Mouse (Mus musculus) lung, embryonic 14.5 days (tissue): Measurements from ENCODE around the gene Upf2. TPM values are rescaled to one million over a fixed set of nuclear protein-coding genes. Genes with fewer than 3 reads are reported as not detected.
"Not testable (repeated sequence)": the region's sequence is repeated elsewhere in the genome, so short reads cannot be mapped to it uniquely, and the experiment has no call there.

Experiments
- ATAC-seq: fragments of 200-750 bp; cut with Nextera tagmentation; 2 replicates; pipeline ENCODE4 v1.8.0; 2017; ENCODE audit warnings: mild to moderate bottlenecking, moderate TSS enrichment, moderate library complexity; ENCODE audit not compliant: insufficient read depth
- DNase-seq: peaks from one replicate; pipeline ENCODE4 v3.0.0-alpha.2; 2015
- H3K27ac ChIP-seq: fragments of 300-500 bp; sonication (generic); 2 replicates; pipeline ENCODE4 v1.5.1; 2014; ENCODE audit warnings: low read depth, mild to moderate bottlenecking, moderate library complexity
- H3K27me3 ChIP-seq: fragments of 300-500 bp; sonication (generic); 2 replicates; pipeline ENCODE4 v1.6.1; 2014; ENCODE audit warnings: low read length, control low read depth; ENCODE audit not compliant: insufficient read depth
- H3K36me3 ChIP-seq: fragments of 300-500 bp; sonication (generic); 2 replicates; pipeline ENCODE4 v1.6.1; 2014; ENCODE audit warnings: control low read depth; ENCODE audit not compliant: insufficient read depth
- H3K4me1 ChIP-seq: fragments of 300-500 bp; sonication (generic); 2 replicates; pipeline ENCODE4 v1.6.1; 2014; ENCODE audit warnings: antibody characterized with exemption, control low read depth; ENCODE audit not compliant: insufficient read depth
- H3K4me2 ChIP-seq: fragments of 300-500 bp; sonication (generic); 2 replicates; pipeline ENCODE4 v1.6.1; 2014; ENCODE audit warnings: mild to moderate bottlenecking
- H3K4me3 ChIP-seq: fragments of 300-500 bp; sonication (generic); 2 replicates; pipeline ENCODE4 v1.5.1; 2014; ENCODE audit warnings: low read depth, low read length
- H3K9ac ChIP-seq: fragments of 300-500 bp; sonication (generic); 2 replicates; pipeline ENCODE4 v1.6.1; 2014
- H3K9me3 ChIP-seq: fragments of 300-500 bp; sonication (generic); 2 replicates; pipeline ENCODE4 v1.6.1; 2016; ENCODE audit warnings: low read depth, low read length, control low read depth
- CTCF ChIP-seq: IDR thresholded peaks from 2 replicates; pipeline ENCODE4 v1.5.1; 2016; ENCODE audit warnings: antibody characterized with exemption, low read depth
- WGBS: fragments of 180-500 bp; shearing (Covaris S2); extraction: QIAGEN DNeasy Blood & Tissue Kit; methylation state at CpG from one replicate; pipeline ENCODE4 v1.1.7; 2014; 5-methylcytosine and 5-hydroxymethylcytosine counted together
- polyA plus RNA-seq: library from polyadenylated mRNA; unstranded; fragments of >200 nt; fragmentation: Nextera tagmentation; extraction: Ambion mirVana; gene quantifications from 2 replicates; pipeline ENCODE4 v1.2.1, GENCODE M21; 2014

Gene Upf2
- polyA plus RNA-seq, 1 experiment from 2014 or later, result 11.7 TPM

GRCm38 (mm10) chr2:5977532-5977931 is 26.3 kb downstream of the Upf2 start:
- DNase-seq, result no peak
- Histone ChIP-seq H3K9me3 (no peaks in the 10 kb centered on the region), H3K27ac (no peak overlapping the region), H3K27me3 (no peaks in the 10 kb centered on the region), H3K9ac (no peak overlapping the region), H3K4me2 (no peak overlapping the region), H3K4me1 (no peaks in the 10 kb centered on the region), H3K36me3 (peaks cover 51% of the 10 kb centered on the region), H3K4me3 (no peak overlapping the region)
- ATAC-seq, result no peak
- 85% methylated on average over 4 of the region's 4 CpGs for WGBS
- TF ChIP-seq CTCF, result no peak

- Histone ChIP-seq H3K4me1 (no peaks in the 10 kb centered on the region), H3K27ac (no peak overlapping the region), H3K4me3 (no peak overlapping the region), H3K4me2 (no peak overlapping the region), H3K27me3 (no peaks in the 10 kb centered on the region), H3K36me3 (peaks cover 26% of the 10 kb centered on the region), H3K9me3 (no peaks in the 10 kb centered on the region), H3K9ac (no peak overlapping the region)
- WGBS, result 20% methylated on average over 5 of the region's 5 CpGs
- DNase-seq (peak; percentile 90), ATAC-seq (no peak)
- peak; percentile 61 for TF ChIP-seq CTCF
These were observed 44.3 kb downstream of the Upf2 start for GRCm38 (mm10) chr2:5995538-5995937.

- H3K4me1 ChIP-seq, result no peaks in the 10 kb centered on the region
- no peaks in the 10 kb centered on the region for H3K27me3 ChIP-seq
- no peak for TF ChIP-seq CTCF
- H3K9ac ChIP-seq, result no peak overlapping the region
- no peak for DNase-seq
- no peaks in the 10 kb centered on the region for H3K9me3 ChIP-seq
- WGBS, result 79% methylated on average over 3 of the region's 3 CpGs
- no peak for ATAC-seq
- H3K27ac ChIP-seq, result no peak overlapping the region
- peaks cover 25% of the 10 kb centered on the region; the same call in 1 of the 2 replicates for H3K36me3 ChIP-seq
- no peak overlapping the region for H3K4me2 ChIP-seq
- H3K4me3 ChIP-seq, result no peak overlapping the region
These were observed 52.7 kb downstream of the Upf2 start for GRCm38 (mm10) chr2:6003949-6004348.

- WGBS, result 71% methylated on average over 5 of the region's 5 CpGs
- Histone ChIP-seq H3K27ac (peak overlapping the region; percentile 24; the same call in 1 of the 2 replicates), H3K4me2 (no peak overlapping the region), H3K4me3 (no peak overlapping the region), H3K36me3 (peaks cover 17% of the 10 kb centered on the region), H3K9me3 (no peaks in the 10 kb centered on the region), H3K9ac (no peak overlapping the region), H3K27me3 (no peaks in the 10 kb centered on the region), H3K4me1 (no peaks in the 10 kb centered on the region)
- DNase-seq (peak; percentile 35), ATAC-seq (peak; percentile 58; the same call in 1 of the 2 replicates)
- no peak for TF ChIP-seq CTCF
These were observed 63.3 kb downstream of the Upf2 start for GRCm38 (mm10) chr2:6014532-6014931.

GRCm38 (mm10) chr2:6015182-6015581 is 63.9 kb downstream of the Upf2 start:
- peaks cover 23% of the 10 kb centered on the region for H3K36me3 ChIP-seq
- not testable (repeated sequence) for H3K4me2 ChIP-seq, H3K9ac ChIP-seq, H3K4me1 ChIP-seq, H3K27me3 ChIP-seq, H3K4me3 ChIP-seq, H3K9me3 ChIP-seq, H3K27ac ChIP-seq
- 47% methylated on average over 6 of the region's 6 CpGs for WGBS
- peak; percentile 62 for ATAC-seq
- DNase-seq, result peak; percentile 60

- Histone ChIP-seq H3K4me2 (no peak overlapping the region), H3K27ac (no peak overlapping the region), H3K36me3 (peaks cover 34% of the 10 kb centered on the region), H3K9ac (no peak overlapping the region), H3K9me3 (no peaks in the 10 kb centered on the region), H3K4me1 (no peaks in the 10 kb centered on the region), H3K4me3 (no peak overlapping the region), H3K27me3 (no peaks in the 10 kb centered on the region)
- ATAC-seq, result no peak
- no peak for TF ChIP-seq CTCF
- no peak for DNase-seq
These were observed 69.3 kb downstream of the Upf2 start for GRCm38 (mm10) chr2:6020570-6020969.

- no peak overlapping the region for H3K9ac ChIP-seq
- peaks cover 47% of the 10 kb centered on the region; the same call in 1 of the 2 replicates for H3K36me3 ChIP-seq
- ATAC-seq (no peak), DNase-seq (no peak)
- 84% methylated on average over 1 of the region's 1 CpGs for WGBS
- TF ChIP-seq CTCF, result no peak
- no peak overlapping the region for H3K4me2 ChIP-seq
- H3K9me3 ChIP-seq, result no peaks in the 10 kb centered on the region
- no peak overlapping the region for H3K4me3 ChIP-seq
- no peak overlapping the region for H3K27ac ChIP-seq
- H3K4me1 ChIP-seq, result no peaks in the 10 kb centered on the region
- no peaks in the 10 kb centered on the region for H3K27me3 ChIP-seq
These were observed 91.4 kb downstream of the Upf2 start for GRCm38 (mm10) chr2:6042644-6043043.

GRCm38 (mm10) chr2:6046796-6047195 is 95.5 kb downstream of the Upf2 start:
- H3K9ac ChIP-seq, result no peak overlapping the region
- H3K27ac ChIP-seq, result no peak overlapping the region
- no peak for TF ChIP-seq CTCF
- peaks cover 50% of the 10 kb centered on the region for H3K36me3 ChIP-seq
- H3K9me3 ChIP-seq, result no peaks in the 10 kb centered on the region
- ATAC-seq (no peak), DNase-seq (no peak)
- H3K4me1 ChIP-seq, result no peaks in the 10 kb centered on the region
- H3K4me3 ChIP-seq, result no peak overlapping the region
- H3K27me3 ChIP-seq, result no peaks in the 10 kb centered on the region
- 63% methylated on average over 7 of the region's 7 CpGs for WGBS
- H3K4me2 ChIP-seq, result no peak overlapping the region
